Mouse (Mus musculus) kidney, adult 2 months (tissue): ENCODE measurements around the gene Gal3st2. TPM values are rescaled to one million over a fixed set of nuclear protein-coding genes. Genes with fewer than 3 reads are reported as not detected.
"Not testable (repeated sequence)": the region's sequence is repeated elsewhere in the genome, so short reads cannot be mapped to it uniquely, and the experiment has no call there.

Experiments
- DNase-seq: peaks from one replicate; pipeline ENCODE4 v3.0.0; 2021
- H3K27ac ChIP-seq: fragments of 200-500 bp; 2 replicates; pipeline ENCODE4 v1.5.1; 2012; ENCODE audit warnings: low read depth, low read length, control low read depth, inconsistent platforms; ENCODE audit not compliant: insufficient read depth
- H3K27me3 ChIP-seq: fragments of 200-500 bp; replicated peaks from 2 replicates; pipeline ENCODE4 v1.6.1; 2012; ENCODE audit warnings: mild to moderate bottlenecking, moderate library complexity, low read length, inconsistent platforms; ENCODE audit not compliant: control insufficient read depth, insufficient read depth
- H3K36me3 ChIP-seq: fragments of 200-500 bp; 2 replicates; pipeline ENCODE4 v1.6.1; 2012; ENCODE audit warnings: mild to moderate bottlenecking, moderate library complexity, low read length, inconsistent platforms; ENCODE audit not compliant: control insufficient read depth, insufficient read depth
- H3K4me1 ChIP-seq: fragments of 200-500 bp; 2 replicates; pipeline ENCODE4 v1.6.1; 2011; ENCODE audit warnings: low read length; ENCODE audit not compliant: control insufficient read depth, insufficient read depth
- H3K4me3 ChIP-seq: fragments of 200-500 bp; 2 replicates; pipeline ENCODE4 v1.5.1; 2011; ENCODE audit warnings: mild to moderate bottlenecking, low read depth, low read length, control low read depth; ENCODE audit not compliant: insufficient read depth
- CTCF ChIP-seq: fragments of 200-500 bp; conservative IDR thresholded peaks from 2 replicates; pipeline ENCODE4 v1.5.1; 2011; ENCODE audit warnings: low read depth, mild to moderate bottlenecking, control low read depth, low read length, moderate library complexity, mixed read lengths; ENCODE audit not compliant: insufficient read depth, insufficient read length
- WGBS: fragments of 180-500 bp; shearing (Covaris S2); methylation state at CpG from one replicate; pipeline ENCODE4 v1.1.7; 2018; 5-methylcytosine and 5-hydroxymethylcytosine counted together
- polyA plus RNA-seq: library from polyadenylated mRNA; depleted of rRNA; stranded (reverse); fragments of >200 nt; gene quantifications from 2 replicates; pipeline ENCODE4 v1.2.3, GENCODE M21; 2012

Gene Gal3st2
- polyA plus RNA-seq, 1 experiment, result 0.19 TPM

DNA sequence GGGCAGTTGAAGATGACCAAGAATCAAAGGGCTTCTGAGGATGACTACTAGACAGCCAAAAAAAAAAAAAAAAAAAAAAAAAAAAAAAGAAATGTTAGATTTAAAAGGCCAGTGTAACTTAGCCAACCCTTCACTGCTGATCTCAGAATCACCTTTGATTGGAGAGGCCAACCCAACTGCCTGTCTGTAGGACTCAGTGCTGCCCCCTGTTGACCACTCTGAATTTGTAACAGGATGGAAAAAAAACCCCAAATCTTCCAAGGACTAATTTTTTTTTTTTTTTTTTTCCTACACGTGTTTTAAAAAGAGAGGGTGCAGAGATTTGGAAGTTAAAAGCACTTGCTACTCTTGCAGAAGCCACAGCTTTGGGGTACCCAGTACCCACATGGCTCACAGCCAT, 29.8 kb downstream of the Gal3st2 start:
- H3K4me1 ChIP-seq, DNase-seq, H3K36me3 ChIP-seq, H3K27ac ChIP-seq, H3K4me3 ChIP-seq, H3K27me3 ChIP-seq: not testable (repeated sequence)
- 0 out of 2 replicates have a peak, but pooled peaks have one; percentile 19 for TF ChIP-seq CTCF
- 65% methylated on average over 1 of the region's 1 CpGs for WGBS

DNA sequence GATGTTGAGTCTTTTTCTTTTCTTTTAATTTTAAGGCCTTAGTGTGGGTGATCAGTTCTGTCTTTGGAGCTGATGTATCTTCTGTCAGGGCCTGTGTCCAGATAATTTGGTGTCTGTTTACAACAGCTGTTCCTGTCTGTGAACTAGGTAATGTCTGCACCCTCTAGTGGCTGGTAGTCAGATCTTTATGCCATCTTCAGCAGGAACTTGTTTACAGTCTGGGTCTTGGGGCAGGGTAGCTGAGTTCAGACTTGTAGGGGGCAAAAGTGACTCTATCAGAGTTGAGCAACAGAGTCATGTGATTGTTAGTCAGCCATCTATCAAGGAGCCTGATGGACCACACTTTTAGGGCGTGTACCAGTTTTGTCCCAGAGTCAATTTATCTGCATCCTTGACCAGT, 36.3 kb downstream of the Gal3st2 start:
- H3K4me1 ChIP-seq, DNase-seq, H3K4me3 ChIP-seq, H3K36me3 ChIP-seq, H3K27me3 ChIP-seq, H3K27ac ChIP-seq: not testable (repeated sequence)
- no CpG with 5 or more reads among the region's 1 CpGs for WGBS

DNA sequence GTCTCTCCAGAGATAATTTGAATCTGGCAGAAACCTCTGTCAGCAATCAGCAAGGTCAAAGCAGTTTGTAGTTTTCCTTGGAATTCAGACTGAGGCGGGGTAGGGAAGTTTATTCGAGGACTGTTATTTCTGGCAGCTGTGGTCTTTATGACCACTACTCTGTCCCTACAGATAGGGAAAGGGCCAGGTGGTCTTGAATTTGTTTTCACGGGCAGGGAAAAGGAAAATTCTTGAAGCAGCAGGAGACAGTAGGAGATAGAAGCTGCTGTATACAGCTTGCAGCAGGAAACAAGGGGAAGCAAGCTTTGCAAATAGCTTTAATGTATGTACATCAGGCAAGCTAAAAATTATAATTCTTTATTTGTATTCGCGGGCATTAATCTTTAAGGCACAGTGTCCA, 40.2 kb downstream of the Gal3st2 start:
- 45% methylated on average over 3 of the region's 5 CpGs for WGBS

DNA sequence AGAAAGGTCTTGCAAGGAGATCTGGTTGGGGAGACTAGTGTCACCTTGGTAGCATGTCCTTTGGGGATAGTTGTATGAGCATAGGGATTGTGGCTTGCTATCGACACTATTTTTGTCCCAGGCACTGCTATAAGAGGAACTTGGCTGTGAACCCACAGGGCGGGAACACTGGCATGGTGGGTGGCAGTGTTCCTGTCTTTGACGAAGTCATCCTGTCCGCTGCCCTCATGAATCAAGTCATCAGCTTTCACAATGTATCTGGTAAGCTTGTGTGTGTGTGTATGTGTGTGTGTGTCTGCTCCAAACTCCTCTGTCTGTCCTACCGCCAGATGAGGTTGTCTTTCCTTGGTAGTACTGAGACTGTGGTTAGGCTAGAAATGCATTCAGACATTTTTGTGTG, 45.6 kb downstream of the Gal3st2 start:
- H3K4me3 ChIP-seq, H3K27me3 ChIP-seq, H3K4me1 ChIP-seq, H3K27ac ChIP-seq, DNase-seq, H3K36me3 ChIP-seq: not testable (repeated sequence)
- WGBS, result 67% methylated on average over 4 of the region's 5 CpGs

More for the DNA sequence above, 40.2 kb downstream of the Gal3st2 start:
- H3K4me1 ChIP-seq, DNase-seq, H3K27me3 ChIP-seq, H3K4me3 ChIP-seq, H3K27ac ChIP-seq, H3K36me3 ChIP-seq: not testable (repeated sequence)

DNA sequence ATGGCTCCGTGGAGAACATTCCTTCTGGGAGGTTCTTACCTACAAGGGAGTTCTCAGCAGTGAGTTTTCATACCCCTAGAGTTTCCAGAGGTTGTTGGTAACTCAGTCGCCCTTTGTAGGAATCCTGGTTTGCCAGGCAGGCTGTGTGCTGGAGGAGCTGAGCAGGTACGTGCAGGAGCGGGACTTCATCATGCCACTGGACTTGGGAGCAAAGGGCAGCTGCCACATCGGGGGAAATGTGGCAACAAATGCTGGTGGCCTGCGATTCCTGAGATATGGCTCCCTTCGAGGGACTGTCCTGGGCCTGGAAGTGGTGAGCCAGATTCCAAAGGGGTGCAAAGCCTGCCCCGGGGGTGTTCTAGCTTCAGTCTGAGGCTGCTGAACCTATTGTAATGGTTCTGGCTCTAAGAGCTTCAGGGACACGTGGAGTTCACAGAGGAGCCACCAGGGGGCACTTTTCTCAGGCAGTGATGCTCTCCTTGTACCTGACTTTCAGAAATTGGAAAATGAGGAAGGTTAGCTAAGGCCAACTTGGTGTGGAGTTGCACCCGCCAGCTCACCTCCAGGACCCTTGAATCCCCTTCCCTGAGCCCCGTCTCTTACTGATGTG, 48.0 kb downstream of the Gal3st2 start:
- WGBS, result no CpG with 5 or more reads among the region's 11 CpGs
- not testable (repeated sequence) for H3K36me3 ChIP-seq, DNase-seq, H3K27me3 ChIP-seq, H3K4me1 ChIP-seq, H3K27ac ChIP-seq, H3K4me3 ChIP-seq

DNA sequence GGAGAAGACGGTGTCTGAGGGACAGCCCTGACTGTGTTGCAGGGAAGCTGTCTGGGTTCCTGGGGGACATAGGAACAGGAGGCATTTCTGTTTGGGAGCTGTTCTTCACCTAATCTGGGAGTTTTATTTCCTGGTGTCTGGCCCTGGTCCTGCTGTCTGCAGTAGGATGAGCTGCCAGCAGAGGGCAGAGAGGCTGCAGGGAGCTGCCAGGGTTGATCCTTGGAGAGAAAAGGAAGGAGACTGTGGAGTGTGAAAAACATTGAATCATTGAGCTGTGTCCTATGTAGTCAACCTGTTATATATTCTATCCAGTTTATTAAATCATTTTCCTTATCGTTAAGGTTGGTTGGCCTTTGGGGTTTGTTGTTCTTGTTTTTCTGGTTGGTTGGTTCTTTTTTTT, 50.8 kb downstream of the Gal3st2 start:
- H3K36me3 ChIP-seq, H3K4me1 ChIP-seq, H3K4me3 ChIP-seq, DNase-seq, H3K27me3 ChIP-seq, H3K27ac ChIP-seq: not testable (repeated sequence)
- WGBS, result no CpG with 5 or more reads among the region's 2 CpGs

DNA sequence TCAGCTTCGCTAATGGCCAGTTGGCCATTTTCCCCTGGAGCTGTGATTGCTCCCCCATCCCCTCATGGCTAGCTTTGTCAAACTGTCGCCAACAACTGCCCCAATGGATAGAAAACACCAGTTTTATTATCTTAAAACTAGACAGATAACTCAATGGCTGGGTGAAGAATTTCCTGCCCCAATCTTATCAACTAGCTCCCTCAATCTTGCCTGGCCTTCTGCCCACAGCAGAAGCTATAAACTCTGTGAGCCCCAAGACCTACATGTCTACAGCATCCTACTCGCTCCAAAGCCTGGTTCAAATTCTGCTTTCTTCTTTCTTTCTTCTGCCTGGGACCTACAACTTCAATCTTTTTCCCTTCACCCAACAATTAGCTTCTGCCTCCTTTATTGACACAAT, 56.1 kb downstream of the Gal3st2 start:
- 80% methylated on average over 3 of the region's 3 CpGs for WGBS
- DNase-seq, H3K27ac ChIP-seq, H3K4me3 ChIP-seq, H3K4me1 ChIP-seq, H3K27me3 ChIP-seq, H3K36me3 ChIP-seq: not testable (repeated sequence)

DNA sequence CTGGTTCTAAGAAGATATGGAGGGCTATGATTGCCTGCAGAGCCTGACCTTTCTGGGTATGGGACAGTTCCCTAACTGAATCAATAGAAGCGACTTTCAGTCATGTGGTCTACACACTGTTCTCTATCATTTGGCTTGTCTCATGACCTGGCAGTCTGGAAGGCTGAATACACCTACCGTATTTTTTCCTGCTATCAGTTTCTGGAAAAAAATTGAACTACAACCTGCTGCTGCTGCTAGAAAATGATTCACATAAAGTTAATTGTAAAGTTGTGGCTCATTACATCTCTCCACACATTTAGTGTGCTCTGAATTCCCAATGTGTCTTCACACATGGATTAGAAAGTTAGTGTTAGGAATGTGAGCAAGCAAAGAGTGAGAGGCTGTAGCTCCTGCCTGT, 56.9 kb downstream of the Gal3st2 start, which contains the start of gene Gal3st2b:
Gene Gal3st2b (plus strand): TSS at position 301 of the 400 bp plus-strand sequence.
- WGBS, result 66% methylated on average over 2 of the region's 2 CpGs
- not testable (repeated sequence) for H3K4me1 ChIP-seq, H3K27me3 ChIP-seq, H3K4me3 ChIP-seq, H3K27ac ChIP-seq, H3K36me3 ChIP-seq, DNase-seq

DNA sequence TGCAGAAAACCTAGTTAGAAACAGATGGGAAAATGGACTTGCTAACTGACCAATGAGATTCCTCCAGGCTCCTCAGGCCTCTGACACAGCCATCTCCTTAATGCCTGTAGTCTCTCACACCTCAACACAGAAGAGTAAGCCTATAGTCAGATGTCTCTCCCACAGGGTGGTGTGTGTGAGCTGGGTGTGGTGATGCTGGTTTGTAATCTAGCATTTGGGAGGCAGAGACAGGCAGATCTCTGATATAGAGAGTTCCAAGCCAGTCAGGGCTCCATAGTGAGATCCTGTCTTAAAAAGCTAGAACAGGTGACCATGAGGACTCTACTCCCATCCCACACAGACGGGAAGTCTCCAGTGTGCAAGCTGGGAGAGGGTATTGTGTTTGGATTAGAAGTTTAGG, 57.7 kb downstream of the Gal3st2 start:
- not testable (repeated sequence) for H3K4me3 ChIP-seq, DNase-seq, H3K4me1 ChIP-seq, H3K36me3 ChIP-seq, H3K27me3 ChIP-seq, H3K27ac ChIP-seq
- WGBS, result 40% methylated on average over 1 of the region's 1 CpGs

DNA sequence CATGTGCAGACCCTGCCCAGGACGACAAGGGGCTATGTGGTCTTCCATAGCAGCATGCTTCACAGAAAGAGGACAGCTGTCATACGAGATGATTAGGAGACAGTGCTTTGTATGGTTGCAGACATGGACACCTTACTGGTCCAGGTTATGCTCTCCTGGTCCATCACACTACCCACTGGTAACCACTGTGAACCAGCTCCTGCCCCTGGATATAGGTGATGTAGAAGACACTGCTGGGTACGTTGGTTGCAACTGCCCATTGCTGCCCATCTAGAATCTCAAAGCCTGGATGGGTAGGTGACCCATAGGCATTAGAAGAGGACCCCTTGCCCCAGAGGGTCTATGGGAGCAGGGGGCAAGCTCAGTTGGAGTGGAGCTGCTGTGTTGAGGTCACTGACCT, 58.2 kb downstream of the Gal3st2 start:
- H3K4me3 ChIP-seq, H3K36me3 ChIP-seq: not testable (repeated sequence)
- 80% methylated on average over 3 of the region's 3 CpGs for WGBS

DNA sequence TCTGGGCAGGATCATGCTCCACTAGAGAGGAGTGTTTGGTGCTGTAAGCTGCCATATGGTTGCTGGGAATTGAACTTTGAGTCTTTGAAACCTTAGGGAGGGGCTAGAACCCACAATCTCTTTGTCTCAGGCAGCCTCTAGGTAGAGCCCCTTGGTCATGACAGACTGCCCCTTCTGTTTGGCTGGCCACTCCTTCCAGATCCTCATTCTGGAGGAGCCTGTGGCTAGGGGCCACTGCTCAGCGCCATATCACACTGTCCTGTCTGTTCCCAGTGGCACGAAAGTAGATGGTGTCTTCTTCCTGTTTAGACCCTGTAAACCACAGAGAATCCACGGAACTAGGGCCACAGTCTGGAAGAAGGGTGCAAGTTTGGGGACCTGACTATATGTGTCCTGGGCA, 61.5 kb downstream of the Gal3st2 start:
- not testable (repeated sequence) for H3K27me3 ChIP-seq, H3K4me3 ChIP-seq, H3K36me3 ChIP-seq, DNase-seq, H3K4me1 ChIP-seq, H3K27ac ChIP-seq
- WGBS, result 86% methylated on average over 3 of the region's 3 CpGs

More for the DNA sequence above, 58.2 kb downstream of the Gal3st2 start:
- not testable (repeated sequence) for DNase-seq, H3K27me3 ChIP-seq, H3K4me1 ChIP-seq, H3K27ac ChIP-seq
